Mouse (Mus musculus) embryonic fibroblast, embryonic 13.5 days (primary cell): ENCODE data around the gene Cln3. TPM values are rescaled to one million over a fixed set of nuclear protein-coding genes. Genes with fewer than 3 reads are reported as not detected.

Experiments used
- H3K27ac ChIP-seq: 2 replicates; pipeline ENCODE4 v1.5.1; 2012; ENCODE audit warnings: low read length, control low read depth, inconsistent platforms; ENCODE audit not compliant: insufficient read depth
- H3K4me1 ChIP-seq: 2 replicates; pipeline ENCODE4 v1.6.1; 2011; ENCODE audit warnings: low read length; ENCODE audit not compliant: control insufficient read depth, insufficient read depth
- H3K4me3 ChIP-seq: 2 replicates; pipeline ENCODE4 v1.5.1; 2011; ENCODE audit warnings: mild to moderate bottlenecking, control low read depth, low read length; ENCODE audit not compliant: insufficient read depth
- CTCF ChIP-seq: IDR thresholded peaks from 2 replicates; pipeline ENCODE4 v1.5.1; 2011; ENCODE audit warnings: mild to moderate bottlenecking, control low read depth, low read length, moderate library complexity, borderline replicate concordance; ENCODE audit not compliant: insufficient read depth
- POLR2A ChIP-seq: IDR thresholded peaks from 2 replicates; pipeline ENCODE4 v1.6.1; 2011; ENCODE audit warnings: low read depth, mild to moderate bottlenecking, control low read depth, low read length, moderate library complexity
- polyA plus RNA-seq: library from polyadenylated mRNA; stranded (reverse); fragments of >200 nt; gene quantifications from 2 replicates; pipeline ENCODE4 v1.2.4, GENCODE M21; 2011; ENCODE audit warnings: low read depth; ENCODE audit not compliant: missing spikeins, insufficient read length

Gene Cln3
- polyA plus RNA-seq, 1 experiment: 12.4 TPM

- Histone ChIP-seq H3K4me3 (no peak overlapping the region), H3K27ac (no peak overlapping the region), H3K4me1 (0 out of 2 replicates have a peak, but pooled peaks cover 7% of the 10 kb centered on the region)
- no peak for TF ChIP-seq CTCF
- no peak for TF ChIP-seq POLR2A
Observed at GRCm38 (mm10) chr7:126581661-126582060, 4.0 kb downstream of the Cln3 start.

- Histone ChIP-seq H3K4me3 (no peak overlapping the region), H3K27ac (no peak overlapping the region), H3K4me1 (0 out of 2 replicates have a peak, but pooled peaks cover 4% of the 10 kb centered on the region)
- TF ChIP-seq CTCF (peak; percentile 67; the same call in 1 of the 2 replicates), POLR2A (no peak)
Observed at GRCm38 (mm10) chr7:126579172-126579571, 6.4 kb downstream of the Cln3 start.

GRCm38 (mm10) chr7:126576946-126577345 lies 8.7 kb downstream of the Cln3 start:
- Histone ChIP-seq H3K4me3 (no peak overlapping the region), H3K27ac (no peak overlapping the region), H3K4me1 (no peaks in the 10 kb centered on the region)
- peak; percentile 51; the same call in 1 of the 2 replicates for TF ChIP-seq CTCF
- TF ChIP-seq POLR2A: no peak

DNA sequence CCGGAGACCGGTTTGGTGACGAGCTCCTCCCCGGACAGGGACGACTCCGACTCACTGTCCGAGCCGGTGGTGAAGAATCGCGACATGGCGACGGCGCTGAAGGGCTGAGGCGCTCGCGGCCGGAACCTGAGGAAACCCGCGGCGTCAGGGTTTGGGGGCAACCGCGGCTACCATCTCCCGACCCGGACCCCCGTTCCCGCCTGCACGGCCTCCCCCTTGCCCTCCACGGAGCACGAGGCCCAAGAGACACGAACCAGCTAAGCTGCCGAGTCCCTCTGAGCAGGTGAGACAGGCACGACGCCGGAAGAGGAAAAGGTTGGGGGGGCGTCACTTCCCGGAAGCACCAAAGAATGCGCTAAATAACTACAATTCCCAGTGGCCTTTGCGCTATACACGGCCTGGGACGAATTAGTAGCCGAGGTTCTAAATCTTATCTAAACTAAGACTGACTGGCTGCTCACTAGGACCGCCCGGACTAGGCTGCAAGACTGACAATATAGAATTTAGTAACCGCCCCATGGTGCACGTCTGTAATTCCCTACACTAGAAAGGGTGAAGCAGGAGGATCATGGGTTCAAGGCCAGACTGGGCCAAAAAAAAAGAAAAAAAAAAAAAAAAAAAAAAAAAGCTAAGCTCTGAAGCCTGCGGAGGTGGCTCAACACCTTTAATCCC lies 19.4 kb downstream of the Cln3 start, which contains the start of gene Eif3c:
Gene Eif3c, minus strand, starts transcription at position 318 of the 672 bp plus-strand sequence.
- H3K4me3 ChIP-seq: peak within 1 kb of the TSS; percentile 70
- TF ChIP-seq CTCF: no peak
- peak; percentile 92 for TF ChIP-seq POLR2A
- H3K27ac ChIP-seq: peak within 1 kb of the TSS; percentile 93
- 0 out of 2 replicates have a peak, but pooled peaks cover 3% of the 10 kb centered on the region for H3K4me1 ChIP-seq

- Histone ChIP-seq H3K4me1 (0 out of 2 replicates have a peak, but pooled peaks cover 3% of the 10 kb centered on the region), H3K4me3 (peak overlapping the region; percentile 70), H3K27ac (peak overlapping the region; percentile 93)
- TF ChIP-seq CTCF (no peak), POLR2A (peak; percentile 84)
Observed at GRCm38 (mm10) chr7:126565693-126566092, 19.9 kb downstream of the Cln3 start.

DNA sequence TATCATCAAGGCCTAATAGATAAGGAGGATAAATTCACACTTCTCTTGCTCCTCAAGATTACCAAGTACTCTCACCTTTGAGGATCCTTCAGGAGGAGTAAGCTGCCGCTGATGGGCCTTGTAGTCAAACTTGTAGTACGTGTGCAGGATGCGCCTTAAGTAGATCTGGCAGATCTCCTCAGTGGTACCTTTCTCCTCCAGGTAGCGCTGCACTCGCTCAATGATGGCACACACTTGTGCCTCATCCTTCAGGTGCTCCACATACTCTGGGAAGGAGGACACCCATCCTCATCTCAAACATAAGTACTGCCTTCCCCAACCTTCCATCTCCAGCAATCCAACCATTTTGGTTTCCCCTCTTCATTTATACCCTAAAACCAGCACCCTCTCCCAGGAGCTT lies 29.0 kb downstream of the Cln3 start:
- H3K4me1 ChIP-seq: no peaks in the 10 kb centered on the region
- H3K4me3 ChIP-seq: no peak overlapping the region
- no peak overlapping the region for H3K27ac ChIP-seq
- TF ChIP-seq CTCF: no peak
- TF ChIP-seq POLR2A: no peak

- no peak overlapping the region for H3K4me3 ChIP-seq
- H3K4me1 ChIP-seq: no peaks in the 10 kb centered on the region
- no peak overlapping the region for H3K27ac ChIP-seq
- no peak for TF ChIP-seq POLR2A
- TF ChIP-seq CTCF: no peak
Observed at GRCm38 (mm10) chr7:126554796-126555195, 30.8 kb downstream of the Cln3 start.

DNA sequence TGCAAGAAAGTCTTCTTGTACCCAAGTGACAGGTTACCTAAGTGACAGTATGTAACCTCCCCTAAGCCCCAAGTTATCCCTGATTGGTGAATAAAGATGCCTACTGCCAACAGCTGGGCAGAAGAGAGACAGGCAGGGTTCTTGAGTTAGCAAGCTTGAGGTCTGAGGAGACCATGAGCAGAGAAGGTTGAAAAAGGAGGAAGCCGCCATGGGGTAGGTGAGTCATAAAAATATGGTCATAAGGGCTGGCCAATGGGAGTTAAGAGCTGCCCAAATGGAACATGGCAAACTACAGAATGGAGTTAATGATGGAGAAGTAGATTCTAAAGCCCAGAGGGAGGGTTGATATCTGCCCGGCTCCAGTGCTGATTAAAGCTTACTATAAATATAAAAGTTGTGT lies 40.0 kb downstream of the Cln3 start:
- Histone ChIP-seq H3K4me3 (no peak overlapping the region), H3K27ac (no peak overlapping the region), H3K4me1 (no peaks in the 10 kb centered on the region)
- no peak for TF ChIP-seq POLR2A
- no peak for TF ChIP-seq CTCF

GRCm38 (mm10) chr7:126541661-126542060 lies 44.0 kb downstream of the Cln3 start:
- Histone ChIP-seq H3K4me3 (no peak overlapping the region), H3K27ac (no peak overlapping the region), H3K4me1 (no peaks in the 10 kb centered on the region)
- TF ChIP-seq POLR2A (no peak), CTCF (no peak)

DNA sequence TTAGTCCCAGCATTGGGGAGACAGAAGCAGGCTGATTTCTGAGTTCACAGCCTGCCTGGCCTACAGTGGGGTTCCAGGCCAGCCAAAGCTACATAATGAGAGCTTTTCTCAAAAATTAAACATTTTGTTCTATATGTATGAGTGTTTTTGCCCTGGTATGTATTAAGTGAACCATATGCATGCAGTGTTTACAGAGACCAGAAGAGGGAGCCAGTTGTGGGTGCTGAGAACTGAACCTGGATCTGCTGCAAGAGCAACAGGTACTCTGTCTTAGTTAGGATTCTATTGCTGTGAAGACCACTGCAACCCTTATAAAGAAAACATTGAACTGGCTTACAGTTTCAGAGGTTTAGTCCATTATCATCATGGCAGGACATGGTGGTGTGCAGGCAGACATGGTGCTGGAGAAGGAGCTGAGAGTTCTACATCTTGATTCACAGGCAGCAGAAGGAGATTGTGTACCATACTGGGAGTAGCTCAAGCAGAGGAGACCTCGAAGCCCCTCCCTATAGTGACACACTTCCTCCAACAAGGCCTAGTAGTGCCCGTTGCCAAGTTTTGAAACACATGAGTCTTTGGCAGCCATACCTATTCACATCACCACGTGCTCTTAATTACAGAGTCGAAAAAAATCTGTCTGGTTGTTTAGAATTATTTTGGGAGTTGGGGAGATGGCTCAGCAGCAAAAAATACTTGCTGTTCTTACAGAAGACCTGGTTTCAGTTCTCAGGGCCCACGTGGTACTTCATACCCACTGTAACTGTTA lies 47.6 kb downstream of the Cln3 start:
- TF ChIP-seq CTCF (no peak), POLR2A (no peak)
- Histone ChIP-seq H3K27ac (no peak overlapping the region), H3K4me3 (no peak overlapping the region), H3K4me1 (no peaks in the 10 kb centered on the region)
